Mouse (Mus musculus): ENCODE measurements around the gene Aire. TPM values are rescaled to one million over a fixed set of nuclear protein-coding genes. Genes with fewer than 3 reads are reported as not detected.

Aire gene
- 2.2 and 2.3 TPM in 2 replicates for polyA plus RNA-seq (2015; fragmentation: Nextera tagmentation; extraction: Ambion mirVana)

DNA sequence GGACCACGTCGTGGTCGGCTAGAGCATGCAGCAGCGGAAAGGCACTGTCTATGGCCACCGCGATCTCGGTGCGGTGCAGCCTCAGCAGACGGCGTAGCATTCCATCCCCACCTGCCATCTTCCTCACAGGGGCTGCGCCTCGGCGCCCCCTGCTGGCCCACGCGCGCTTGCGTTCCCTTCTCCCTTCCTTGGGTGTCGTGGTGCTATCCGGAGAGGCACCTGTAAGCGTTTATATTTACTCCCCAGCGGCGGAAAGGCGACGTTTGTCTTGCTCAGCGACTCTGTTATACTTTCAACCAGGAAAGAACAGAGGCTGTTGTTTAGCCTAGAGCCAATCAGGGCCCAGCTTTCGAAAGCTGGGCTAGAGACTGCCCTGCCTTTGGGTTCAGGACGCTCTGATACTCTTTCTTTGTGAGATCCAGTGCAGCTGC, at the start of gene Aire:
TSS of gene Aire (minus strand) at position 205 of the 431 bp plus-strand sequence.
- H3K9me3 ChIP-seq (ENCODE audit: control insufficient read depth, low read length) = no peaks in the 10 kb centered on the region
- WGBS = 4% methylated on average over 27 of the region's 27 CpGs
- H3K4me2 ChIP-seq (ENCODE audit: low read depth, low read length) = peak within 1 kb of the TSS; percentile 47
- peak within 1 kb of the TSS; percentile 22 for H3K4me3 ChIP-seq (ENCODE audit: low read length)
- H3K9ac ChIP-seq (ENCODE audit: low read length) = peak within 1 kb of the TSS; percentile 19
- peak; percentile 51 for ATAC-seq (ENCODE audit: low read depth)
- peaks cover 7% of the 10 kb centered on the region; the same call in 1 of the 2 replicates for H3K4me1 ChIP-seq (replicated peaks; ENCODE audit: control insufficient read depth, insufficient read depth, low read length)
- H3K27ac ChIP-seq (ENCODE audit: low read length) = no peak within 1 kb of the TSS
- peaks cover 2% of the 10 kb centered on the region; the same call in 1 of the 2 replicates for H3K27me3 ChIP-seq (ENCODE audit: control insufficient read depth, insufficient read depth, low read depth, low read length)
- H3K36me3 ChIP-seq (ENCODE audit: control insufficient read depth, insufficient read depth, low read length) = no peaks in the 10 kb centered on the region

DNA sequence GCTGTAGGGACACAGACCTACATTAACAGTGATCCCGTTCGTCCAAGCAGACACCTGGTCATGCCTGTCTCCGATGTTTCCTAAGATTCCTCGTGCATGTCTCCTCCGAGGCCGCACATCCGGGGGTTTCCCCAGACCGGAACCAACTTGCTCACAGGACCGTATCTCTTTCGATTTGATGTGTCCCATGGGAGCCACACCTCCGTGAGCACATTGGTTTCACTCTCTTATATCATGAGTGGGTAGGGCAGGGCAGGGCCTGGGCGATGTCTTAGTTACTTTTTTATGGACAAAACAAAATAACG, 49.3 kb upstream of the Aire start:
- no peak overlapping the region for H3K27ac ChIP-seq (ENCODE audit: low read length)
- 83% methylated on average over 13 of the region's 13 CpGs for WGBS
- no peak overlapping the region for H3K9ac ChIP-seq (ENCODE audit: low read length)
- no peaks in the 10 kb centered on the region for H3K9me3 ChIP-seq (ENCODE audit: control insufficient read depth, low read length)
- no peaks in the 10 kb centered on the region for H3K36me3 ChIP-seq (ENCODE audit: control insufficient read depth, insufficient read depth, low read length)
- no peak for ATAC-seq (ENCODE audit: low read depth)
- H3K4me2 ChIP-seq (ENCODE audit: low read depth, low read length) = no peak overlapping the region
- H3K4me1 ChIP-seq (replicated peaks; ENCODE audit: control insufficient read depth, insufficient read depth, low read length) = 0 out of 2 replicates have a peak, but pooled peaks cover 3% of the 10 kb centered on the region
- H3K4me3 ChIP-seq (ENCODE audit: low read length) = no peak overlapping the region
- H3K27me3 ChIP-seq (ENCODE audit: control insufficient read depth, insufficient read depth, low read depth, low read length) = no peaks in the 10 kb centered on the region

- H3K4me2 ChIP-seq (ENCODE audit: low read depth, low read length) = no peak overlapping the region
- H3K9me3 ChIP-seq (ENCODE audit: control insufficient read depth, low read length) = no peaks in the 10 kb centered on the region
- H3K4me3 ChIP-seq (ENCODE audit: low read length) = no peak overlapping the region
- 80% methylated on average over 23 of the region's 23 CpGs for WGBS
- no peaks in the 10 kb centered on the region for H3K36me3 ChIP-seq (ENCODE audit: control insufficient read depth, insufficient read depth, low read length)
- no peak overlapping the region for H3K27ac ChIP-seq (ENCODE audit: low read length)
- 0 out of 2 replicates have a peak, but pooled peaks cover 3% of the 10 kb centered on the region for H3K4me1 ChIP-seq (replicated peaks; ENCODE audit: control insufficient read depth, insufficient read depth, low read length)
- no peak for ATAC-seq (ENCODE audit: low read depth)
- H3K27me3 ChIP-seq (ENCODE audit: control insufficient read depth, insufficient read depth, low read depth, low read length) = no peaks in the 10 kb centered on the region
- H3K9ac ChIP-seq (ENCODE audit: low read length) = no peak overlapping the region
Observed at GRCm38 (mm10) chr10:78091865-78092724, 48.7 kb upstream of the Aire start.

GRCm38 (mm10) chr10:78090706-78091491, 47.5 kb upstream of the Aire start:
- WGBS = 75% methylated on average over 4 of the region's 4 CpGs
- Histone ChIP-seq H3K27ac (ENCODE audit: low read length) (no peak overlapping the region), H3K36me3 (ENCODE audit: control insufficient read depth, insufficient read depth, low read length) (no peaks in the 10 kb centered on the region), H3K27me3 (ENCODE audit: control insufficient read depth, insufficient read depth, low read depth, low read length) (no peaks in the 10 kb centered on the region), H3K4me3 (ENCODE audit: low read length) (no peak overlapping the region), H3K9me3 (ENCODE audit: control insufficient read depth, low read length) (no peaks in the 10 kb centered on the region), H3K4me2 (ENCODE audit: low read depth, low read length) (no peak overlapping the region), H3K9ac (ENCODE audit: low read length) (no peak overlapping the region), H3K4me1 (replicated peaks; ENCODE audit: control insufficient read depth, insufficient read depth, low read length) (no peaks in the 10 kb centered on the region)
- ATAC-seq (ENCODE audit: low read depth) = no peak

DNA sequence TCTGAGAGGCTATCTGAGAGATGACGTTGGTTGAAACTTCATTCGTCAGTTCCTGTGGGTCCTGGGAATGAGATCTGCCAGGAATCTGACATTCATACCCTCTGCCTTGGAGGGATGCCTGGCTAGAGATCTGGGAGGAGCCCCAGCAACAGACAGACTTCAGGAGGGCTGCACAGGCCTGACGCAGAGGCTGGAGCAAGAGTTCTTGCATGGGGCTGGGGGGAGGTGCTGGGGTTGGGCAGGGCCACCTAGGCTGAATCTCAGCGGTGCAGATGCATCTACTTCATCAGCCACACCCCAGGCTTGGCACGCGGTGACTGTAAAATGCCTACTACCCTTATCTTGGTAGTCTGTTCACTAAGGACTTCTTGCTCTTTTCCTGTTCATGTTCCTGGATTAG, 46.8 kb upstream of the Aire start:
- Histone ChIP-seq H3K36me3 (ENCODE audit: control insufficient read depth, insufficient read depth, low read length) (no peaks in the 10 kb centered on the region), H3K4me3 (ENCODE audit: low read length) (no peak overlapping the region), H3K4me1 (replicated peaks; ENCODE audit: control insufficient read depth, insufficient read depth, low read length) (no peaks in the 10 kb centered on the region), H3K27ac (ENCODE audit: low read length) (no peak overlapping the region), H3K9ac (ENCODE audit: low read length) (no peak overlapping the region), H3K27me3 (ENCODE audit: control insufficient read depth, insufficient read depth, low read depth, low read length) (no peaks in the 10 kb centered on the region), H3K4me2 (ENCODE audit: low read depth, low read length) (no peak overlapping the region), H3K9me3 (ENCODE audit: control insufficient read depth, low read length) (no peaks in the 10 kb centered on the region)
- ATAC-seq (ENCODE audit: low read depth) = peak; percentile 26; the same call in 1 of the 2 replicates
- 46% methylated on average over 6 of the region's 6 CpGs for WGBS

GRCm38 (mm10) chr10:78087101-78087511, 43.7 kb upstream of the Aire start:
- WGBS = 75% methylated on average over 6 of the region's 6 CpGs
- H3K36me3 ChIP-seq (ENCODE audit: control insufficient read depth, insufficient read depth, low read length) = no peaks in the 10 kb centered on the region
- no peak overlapping the region for H3K9ac ChIP-seq (ENCODE audit: low read length)
- no peak overlapping the region for H3K4me2 ChIP-seq (ENCODE audit: low read depth, low read length)
- H3K9me3 ChIP-seq (ENCODE audit: control insufficient read depth, low read length) = no peaks in the 10 kb centered on the region
- ATAC-seq (ENCODE audit: low read depth) = no peak
- no peak overlapping the region for H3K4me3 ChIP-seq (ENCODE audit: low read length)
- H3K27me3 ChIP-seq (ENCODE audit: control insufficient read depth, insufficient read depth, low read depth, low read length) = no peaks in the 10 kb centered on the region
- no peaks in the 10 kb centered on the region for H3K4me1 ChIP-seq (replicated peaks; ENCODE audit: control insufficient read depth, insufficient read depth, low read length)
- H3K27ac ChIP-seq (ENCODE audit: low read length) = no peak overlapping the region

DNA sequence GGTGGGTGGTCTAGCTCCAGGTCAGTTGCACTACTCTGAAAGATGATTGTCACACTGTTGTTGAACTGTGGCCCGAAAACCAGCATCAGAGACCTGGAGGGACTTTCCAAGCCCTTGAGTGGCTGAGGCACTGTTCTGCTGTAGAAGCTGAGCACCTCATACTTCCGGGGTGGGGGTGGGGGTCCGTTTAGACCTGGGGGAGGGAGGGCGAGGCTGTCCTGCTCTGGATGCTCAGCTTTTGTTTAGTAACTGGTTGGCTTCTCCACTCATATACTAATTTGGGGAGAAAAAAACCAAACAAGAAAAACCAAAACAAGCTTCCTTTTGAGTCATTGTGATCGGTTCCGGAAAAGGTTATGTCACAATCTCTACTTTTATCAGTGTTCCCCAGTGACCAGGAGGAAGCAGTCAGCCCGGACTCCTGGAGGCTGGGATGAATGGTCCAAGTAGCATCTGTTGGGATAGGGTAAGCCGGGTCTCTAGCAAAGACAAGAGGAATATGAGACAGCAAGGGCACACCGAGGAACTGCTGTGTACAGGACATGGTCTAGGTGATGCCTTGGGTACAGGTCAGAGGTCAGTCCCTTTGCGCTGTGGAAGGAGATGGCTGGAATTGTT, 43.1 kb upstream of the Aire start:
- WGBS = 71% methylated on average over 10 of the region's 10 CpGs
- no peak for ATAC-seq (ENCODE audit: low read depth)

GRCm38 (mm10) chr10:78085711-78086110, 42.3 kb upstream of the Aire start:
- no peaks in the 10 kb centered on the region for H3K27me3 ChIP-seq (ENCODE audit: control insufficient read depth, insufficient read depth, low read depth, low read length)
- no peak overlapping the region for H3K9ac ChIP-seq (ENCODE audit: low read length)
- no peak overlapping the region for H3K4me3 ChIP-seq (ENCODE audit: low read length)
- no peaks in the 10 kb centered on the region for H3K9me3 ChIP-seq (ENCODE audit: control insufficient read depth, low read length)
- WGBS = 91% methylated on average over 6 of the region's 6 CpGs
- no peaks in the 10 kb centered on the region for H3K4me1 ChIP-seq (replicated peaks; ENCODE audit: control insufficient read depth, insufficient read depth, low read length)
- no peak overlapping the region for H3K4me2 ChIP-seq (ENCODE audit: low read depth, low read length)
- ATAC-seq (ENCODE audit: low read depth) = no peak
- H3K36me3 ChIP-seq (ENCODE audit: control insufficient read depth, insufficient read depth, low read length) = no peaks in the 10 kb centered on the region
- no peak overlapping the region for H3K27ac ChIP-seq (ENCODE audit: low read length)

More for the DNA sequence above, 43.1 kb upstream of the Aire start:
- no peaks in the 10 kb centered on the region for H3K27me3 ChIP-seq (ENCODE audit: control insufficient read depth, insufficient read depth, low read depth, low read length)
- H3K4me1 ChIP-seq (replicated peaks; ENCODE audit: control insufficient read depth, insufficient read depth, low read length) = no peaks in the 10 kb centered on the region
- H3K4me3 ChIP-seq (ENCODE audit: low read length) = no peak overlapping the region
- no peaks in the 10 kb centered on the region for H3K36me3 ChIP-seq (ENCODE audit: control insufficient read depth, insufficient read depth, low read length)
- H3K9me3 ChIP-seq (ENCODE audit: control insufficient read depth, low read length) = no peaks in the 10 kb centered on the region
- H3K4me2 ChIP-seq (ENCODE audit: low read depth, low read length) = no peak overlapping the region
- H3K9ac ChIP-seq (ENCODE audit: low read length) = no peak overlapping the region
- no peak overlapping the region for H3K27ac ChIP-seq (ENCODE audit: low read length)

DNA sequence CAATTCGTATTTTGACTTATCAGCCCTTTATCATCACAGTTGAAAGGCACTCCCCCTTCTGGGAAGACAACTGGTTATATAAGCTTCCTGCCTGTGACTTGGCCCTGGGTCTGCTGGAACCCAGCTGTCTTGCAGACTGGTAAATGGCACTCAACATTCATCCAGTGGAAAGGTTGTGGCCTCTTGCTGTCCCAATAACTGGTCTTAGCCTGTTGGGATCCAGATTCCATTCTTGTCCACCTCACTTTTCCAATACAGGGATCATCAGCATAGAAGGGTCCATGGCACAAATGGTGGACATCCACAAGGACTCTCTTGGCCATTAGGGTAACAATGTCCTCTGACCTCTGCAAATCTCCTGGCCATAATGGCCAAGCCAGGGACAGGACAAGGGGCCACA, 40.7 kb upstream of the Aire start:
- no peaks in the 10 kb centered on the region for H3K27me3 ChIP-seq (ENCODE audit: control insufficient read depth, insufficient read depth, low read depth, low read length)
- no peak for ATAC-seq (ENCODE audit: low read depth)
- 43% methylated on average over 1 of the region's 1 CpGs for WGBS

More for the DNA sequence above, 40.7 kb upstream of the Aire start:
- no peak overlapping the region for H3K27ac ChIP-seq (ENCODE audit: low read length)
- no peaks in the 10 kb centered on the region for H3K9me3 ChIP-seq (ENCODE audit: control insufficient read depth, low read length)
- H3K9ac ChIP-seq (ENCODE audit: low read length) = no peak overlapping the region
- no peaks in the 10 kb centered on the region for H3K36me3 ChIP-seq (ENCODE audit: control insufficient read depth, insufficient read depth, low read length)
- H3K4me1 ChIP-seq (replicated peaks; ENCODE audit: control insufficient read depth, insufficient read depth, low read length) = no peaks in the 10 kb centered on the region
- no peak overlapping the region for H3K4me3 ChIP-seq (ENCODE audit: low read length)
- no peak overlapping the region for H3K4me2 ChIP-seq (ENCODE audit: low read depth, low read length)

Data from lung, embryonic 16.5 days (tissue).